Mouse (Mus musculus) gastrocnemius, postnatal 10 days (tissue): Measurements from ENCODE around the gene Btf3. TPM values are rescaled to one million over a fixed set of nuclear protein-coding genes. Genes with fewer than 3 reads are reported as not detected.

Source experiments
- DNase-seq: peaks from one replicate; pipeline ENCODE4 v3.0.0; 2021; ENCODE audit warnings: mixed read lengths
- total RNA-seq, 2 experiments: library from RNA; stranded (reverse); gene quantifications; 2 replicates each; pipeline ENCODE4 v1.2.3; 2021

Gene Btf3
- total RNA-seq, 2 experiments from 2014 or later: 311 to 330 TPM

DNA sequence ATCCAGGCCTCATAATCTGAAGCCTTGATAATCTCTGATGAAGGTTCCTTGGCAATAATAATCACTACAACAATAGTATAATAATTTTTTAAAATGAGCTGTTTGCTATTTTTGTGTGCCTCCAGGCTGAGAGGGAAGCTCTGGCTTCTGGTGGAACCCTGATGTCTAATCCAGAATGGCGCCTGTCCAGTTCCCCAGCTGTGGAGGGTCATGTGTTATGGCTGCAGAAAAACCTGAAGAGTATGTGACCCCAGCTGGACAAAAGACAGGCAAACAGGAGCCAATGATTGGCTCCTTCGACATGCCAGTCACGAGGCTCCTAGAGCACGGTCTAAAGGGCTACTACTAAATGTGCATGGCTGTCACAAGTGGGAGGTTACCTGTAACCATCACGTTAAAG lies 23.7 kb upstream of the Btf3 start:
- peak; percentile 60 for DNase-seq

DNA sequence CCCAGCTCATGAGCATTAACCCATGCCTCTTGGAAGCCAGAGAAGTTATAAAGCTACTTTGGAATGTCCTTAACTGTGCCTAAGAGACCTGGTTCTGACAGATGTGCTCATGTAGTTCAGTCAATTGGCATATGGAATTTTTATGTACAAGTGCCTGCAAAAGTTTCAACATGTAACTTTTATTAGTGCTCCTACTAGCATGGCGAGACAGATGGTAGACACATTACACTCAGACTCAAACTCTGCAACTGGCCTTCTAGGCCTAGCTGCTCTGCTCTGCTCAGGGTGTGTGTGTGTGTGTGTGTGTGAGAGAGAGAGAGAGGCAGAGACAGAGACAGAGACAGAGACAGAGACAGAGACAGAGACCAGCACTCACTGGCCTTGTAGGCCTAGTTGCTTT lies 19.4 kb upstream of the Btf3 start:
- no peak for DNase-seq

DNA sequence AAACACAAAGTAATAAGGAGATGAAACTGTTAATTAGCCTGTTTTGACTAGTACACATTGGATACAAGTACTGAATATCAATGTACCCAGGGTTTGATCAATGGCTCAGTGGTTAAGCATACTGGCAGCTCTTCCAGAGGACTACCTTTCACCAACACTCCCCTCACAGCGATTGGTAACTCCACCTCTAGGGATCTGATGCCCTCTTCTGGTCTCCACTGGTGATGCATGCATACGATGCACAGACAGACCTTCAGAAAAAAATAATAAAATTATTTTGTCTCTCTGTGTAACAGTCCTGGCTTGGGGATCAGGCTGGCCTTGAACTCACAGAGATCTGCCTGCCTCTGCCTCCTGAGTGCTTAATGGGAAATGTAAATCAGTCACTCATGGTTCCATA lies 15.3 kb upstream of the Btf3 start:
- no peak for DNase-seq

DNA sequence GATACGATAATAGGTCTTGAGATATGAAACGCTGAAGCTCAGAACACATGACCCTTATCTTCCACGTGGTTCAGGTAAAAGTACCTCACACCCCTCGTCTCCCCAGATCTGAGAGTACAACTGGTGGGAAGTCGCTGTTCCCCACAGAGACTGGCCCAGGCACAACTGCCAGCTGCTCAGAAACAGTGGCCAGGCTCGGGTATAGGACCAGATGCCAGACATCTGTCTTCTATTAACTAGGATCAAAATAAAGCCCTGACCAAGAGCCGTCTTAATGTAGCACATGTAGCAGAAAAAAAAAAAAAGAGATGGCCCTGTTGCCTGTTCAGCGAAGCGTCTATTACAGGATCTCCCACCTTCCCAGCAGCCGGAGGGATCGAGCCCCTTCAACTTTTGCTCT lies 8.2 kb upstream of the Btf3 start:
- no peak for DNase-seq

DNA sequence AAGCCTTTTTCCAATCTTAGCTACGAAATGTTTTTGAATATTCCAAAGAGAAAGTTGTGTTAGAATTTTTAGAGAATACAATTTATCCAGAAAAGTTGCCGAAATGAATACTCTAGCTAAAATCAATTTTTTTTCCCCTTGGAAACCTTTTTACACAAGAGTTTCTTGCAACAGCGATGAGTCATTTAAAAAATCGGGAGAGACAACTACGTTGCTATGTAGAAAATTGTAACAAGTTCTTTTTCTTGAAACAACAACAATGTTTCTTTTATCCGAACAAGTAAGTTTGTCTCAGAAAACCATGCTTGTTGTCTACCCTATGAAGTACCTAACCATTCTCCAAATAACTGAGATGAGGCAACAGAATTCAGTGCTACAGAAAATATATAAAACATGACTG lies 1.1 kb upstream of the Btf3 start:
- no peak for DNase-seq

DNA sequence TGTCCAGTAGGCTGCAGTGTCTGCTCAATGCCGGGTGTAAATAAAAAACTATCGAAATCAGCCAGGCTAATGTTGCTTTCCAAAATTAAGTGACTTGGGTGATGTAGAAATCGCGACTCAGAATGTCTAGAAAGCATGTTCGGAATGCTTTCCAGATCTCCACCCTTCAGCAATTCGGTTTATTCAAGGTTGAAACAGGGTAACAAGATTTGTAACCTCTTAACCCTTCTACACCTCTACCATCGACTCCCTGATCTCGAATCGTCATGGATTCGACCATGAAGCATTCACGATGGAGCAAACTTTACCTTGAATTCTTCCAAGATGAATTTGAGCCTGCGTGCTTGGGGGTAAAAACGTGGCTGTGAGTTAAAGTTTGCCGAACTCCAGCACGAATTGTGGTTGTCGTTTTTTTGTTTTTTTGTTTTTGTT lies 456 bp upstream of the Btf3 start:
- no peak for DNase-seq

DNA sequence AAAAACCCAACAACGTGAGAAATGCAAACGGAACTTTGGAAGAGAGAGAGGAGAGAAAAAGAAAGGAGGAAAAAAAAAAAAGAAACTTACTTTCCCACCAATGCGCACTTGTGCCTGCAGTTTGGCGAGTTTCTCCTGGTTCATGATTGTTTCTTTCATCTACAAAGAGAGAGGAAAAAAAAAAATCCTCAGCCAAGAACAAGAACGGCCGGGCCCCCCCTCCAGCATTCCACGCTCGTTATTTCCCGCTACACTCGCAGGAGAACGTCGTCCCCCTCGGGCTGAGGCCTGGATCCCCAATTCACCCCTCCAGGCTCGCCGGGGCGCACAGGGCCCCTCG lies 696 bp downstream of the Btf3 start:
- no peak for DNase-seq

DNA sequence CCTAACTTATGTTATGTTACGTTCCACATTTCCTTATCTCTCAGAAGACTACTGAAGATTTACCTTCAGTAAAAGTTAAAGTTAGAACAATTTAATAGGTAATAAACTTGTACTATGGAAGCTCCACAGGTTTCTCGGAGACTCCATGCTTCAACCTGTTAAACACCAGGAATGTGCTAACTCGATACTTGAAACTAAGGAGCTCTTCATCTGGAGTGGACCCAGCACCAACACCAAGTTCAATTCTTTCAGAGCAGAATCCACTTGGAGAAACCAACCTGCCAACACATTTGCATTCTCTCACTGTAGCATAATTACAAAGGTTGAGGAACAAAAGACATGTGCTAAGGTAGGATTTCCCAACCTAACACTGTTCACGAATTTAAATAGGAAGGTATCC lies 1.7 kb downstream of the Btf3 start:
- DNase-seq: no peak

DNA sequence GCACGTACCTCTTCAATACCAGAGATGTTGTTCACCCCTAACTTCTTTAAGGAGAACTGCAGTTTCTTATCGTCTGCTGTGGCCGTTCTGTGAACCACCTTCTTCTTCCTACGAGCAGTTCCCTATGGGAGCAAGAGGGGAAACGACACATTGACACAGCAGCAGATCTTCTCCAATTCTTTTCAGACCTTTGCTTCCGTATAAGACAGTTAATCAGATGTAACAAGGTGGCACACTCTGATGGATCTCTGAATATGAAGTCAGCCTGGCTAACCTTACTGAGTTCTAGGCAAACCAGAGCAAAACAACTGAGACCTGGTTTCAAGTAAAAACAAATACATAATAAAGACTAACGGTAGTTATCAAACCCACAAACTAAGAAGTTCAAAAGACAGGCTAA lies 3.2 kb downstream of the Btf3 start:
- DNase-seq: no peak

DNA sequence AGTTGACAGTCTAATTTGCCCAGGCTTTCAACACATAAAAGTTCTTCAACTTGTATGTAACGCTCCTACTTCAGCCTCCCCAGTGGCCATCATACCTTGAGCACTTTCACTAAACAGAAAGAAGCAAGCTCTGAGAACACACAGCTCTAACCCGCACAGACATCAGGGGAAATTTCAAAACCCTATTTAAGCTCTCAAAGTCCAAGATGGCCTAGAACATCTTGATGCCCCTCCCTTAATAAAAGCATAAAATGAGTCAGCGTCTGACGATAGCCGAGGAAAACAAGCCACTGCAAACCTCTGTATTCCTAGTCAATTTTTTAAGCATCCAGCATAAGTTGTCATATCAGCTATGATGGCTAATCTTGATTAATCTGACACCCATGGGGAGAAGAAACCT lies 5.2 kb downstream of the Btf3 start:
- no peak for DNase-seq

DNA sequence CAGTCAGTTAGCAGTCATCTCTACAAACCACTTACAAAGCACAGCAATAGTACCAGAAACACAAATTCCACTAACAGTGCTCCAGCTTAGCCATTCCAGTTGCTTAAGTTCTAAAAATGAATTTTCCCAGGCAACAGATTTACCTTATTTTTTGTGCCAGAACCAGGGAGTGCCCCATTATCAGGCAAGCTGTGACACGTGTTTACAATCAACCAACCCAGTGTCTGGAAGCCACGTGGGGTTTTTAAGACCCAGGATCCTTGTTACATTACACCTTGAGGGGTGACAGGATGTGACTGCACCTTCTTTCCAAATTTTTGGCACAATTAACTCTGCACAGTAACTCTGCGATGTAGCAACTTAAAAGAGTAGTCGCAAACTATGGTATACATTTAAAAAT lies 8.1 kb downstream of the Btf3 start:
- DNase-seq: no peak

DNA sequence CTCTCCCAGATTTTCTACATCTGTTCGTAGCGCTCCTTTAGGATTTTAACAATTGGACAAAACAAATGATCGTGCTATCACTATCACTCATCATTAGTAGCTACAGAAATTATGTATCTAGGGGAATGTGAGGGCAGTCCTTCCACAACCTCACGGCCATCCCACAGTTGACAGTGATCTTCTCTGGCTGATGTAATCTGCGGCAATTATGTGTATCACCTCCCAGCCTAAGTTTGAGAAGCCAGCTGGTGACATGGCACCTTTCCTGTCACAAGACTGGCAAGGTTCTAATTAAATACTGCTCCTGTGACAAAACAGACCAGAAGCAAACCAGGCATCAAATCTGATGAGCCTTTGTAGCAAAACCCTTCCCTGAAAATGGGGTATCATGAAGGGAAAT lies 8.8 kb downstream of the Btf3 start:
- DNase-seq: no peak

DNA sequence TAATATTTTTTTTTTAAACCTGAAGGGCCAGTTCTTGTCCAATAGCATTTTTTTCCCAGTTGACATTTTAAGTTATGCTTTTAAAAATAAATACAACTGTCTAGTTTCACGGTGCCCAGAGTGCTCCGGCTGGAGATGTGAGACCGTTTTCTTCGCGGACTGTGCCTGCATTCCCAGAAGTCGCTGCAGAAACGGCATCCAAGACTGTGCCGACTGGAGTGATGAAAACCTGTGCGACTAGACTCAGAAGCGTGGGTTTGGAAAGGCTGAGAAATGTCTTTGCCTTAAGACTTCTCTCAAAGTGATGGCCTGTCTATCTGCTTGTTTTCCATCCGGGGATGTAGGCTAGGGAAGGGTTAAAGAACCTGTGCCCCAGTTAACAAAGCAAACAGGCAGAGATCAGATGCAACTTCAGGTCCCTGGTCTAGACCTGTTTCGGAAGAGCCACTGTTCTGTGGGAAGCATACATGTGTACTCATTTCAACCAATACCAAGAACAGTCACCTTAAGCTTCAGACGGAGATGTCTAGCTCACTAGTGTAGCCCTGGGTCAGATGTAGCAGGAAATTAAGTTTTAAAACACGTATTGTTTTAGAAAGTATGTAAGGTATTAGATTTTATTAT lies 9.8 kb downstream of the Btf3 start:
- DNase-seq: no peak

DNA sequence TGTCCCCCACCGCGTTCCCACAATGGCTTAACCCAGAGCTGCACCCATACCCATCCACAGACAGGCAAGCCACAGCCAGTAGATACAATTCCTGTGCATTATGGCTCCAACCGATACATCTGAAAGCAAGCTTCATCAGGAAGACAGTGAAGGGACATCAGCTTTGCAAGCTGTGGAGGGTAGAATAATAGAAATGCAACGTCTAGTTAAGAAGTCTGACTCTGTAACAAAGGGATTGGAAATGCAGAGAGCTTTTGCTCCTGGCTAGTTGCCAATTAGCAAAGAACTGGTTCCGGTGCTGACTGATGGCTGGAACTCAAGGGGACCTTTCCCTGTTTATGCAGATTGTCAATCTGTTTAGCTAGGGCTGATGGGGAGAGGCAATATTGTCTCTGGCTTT lies 10.4 kb downstream of the Btf3 start:
- no peak for DNase-seq

DNA sequence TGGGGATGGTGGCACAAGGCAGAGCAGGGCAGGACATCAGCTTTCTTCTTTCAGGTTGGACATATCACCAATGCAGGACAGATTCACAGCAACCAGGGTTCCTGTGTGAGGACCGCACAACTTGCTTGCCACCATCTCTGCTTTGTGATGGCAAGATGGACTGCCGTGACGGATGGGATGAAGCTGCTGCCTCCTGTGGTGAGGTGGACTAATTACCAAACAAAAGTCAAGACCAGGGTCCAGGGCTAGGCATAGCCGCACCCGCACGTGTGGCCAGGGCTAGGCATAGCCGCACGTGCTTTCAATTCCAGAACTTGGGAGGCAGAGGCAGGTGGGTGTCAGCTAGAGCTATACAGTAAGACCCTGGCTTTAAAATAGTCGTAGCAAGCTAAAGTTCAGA lies 11.5 kb downstream of the Btf3 start:
- DNase-seq: no peak

DNA sequence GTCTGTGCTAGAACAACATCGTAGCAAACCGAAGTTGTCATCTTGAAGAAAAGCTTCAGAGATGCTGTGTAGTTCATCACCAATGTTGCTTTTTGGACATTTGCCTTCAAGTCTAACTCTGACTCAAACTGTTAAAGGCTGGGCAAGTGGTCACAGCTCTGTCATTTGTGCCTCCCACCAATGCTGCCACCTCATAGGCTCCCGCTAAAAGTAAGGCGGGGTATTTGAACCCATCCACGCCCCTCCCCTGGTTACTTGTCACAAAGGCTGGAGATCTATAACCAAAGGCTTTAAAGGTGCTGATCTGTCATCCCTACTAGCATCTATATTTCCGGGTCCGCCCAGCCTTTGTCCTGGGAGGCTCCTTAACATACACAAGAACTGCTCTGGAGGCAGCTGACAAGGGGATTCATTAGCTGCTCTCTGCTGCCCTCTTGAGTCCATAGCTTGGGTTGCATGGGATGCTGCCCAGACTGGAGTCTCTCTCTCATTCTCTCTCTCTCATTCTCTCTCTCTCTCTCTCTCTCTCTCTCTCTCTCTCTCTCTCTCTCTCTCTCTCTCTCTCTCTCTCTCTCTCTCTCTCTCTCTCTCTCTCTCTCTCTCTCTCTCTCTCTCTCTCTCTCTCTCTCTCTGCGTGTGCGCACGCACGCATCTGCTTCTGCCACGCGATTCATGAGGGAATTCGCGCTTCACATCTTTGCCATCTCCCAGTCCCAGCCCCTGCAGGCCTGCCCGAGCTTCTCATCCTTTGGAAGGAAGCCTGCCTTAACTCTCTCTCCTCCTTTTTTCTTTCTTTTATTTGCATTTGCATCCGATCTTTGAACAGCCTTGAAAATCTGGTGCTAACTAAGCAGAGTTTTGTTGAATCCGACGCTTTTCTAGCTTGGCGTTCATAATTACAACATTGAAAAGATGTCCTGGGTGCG lies 17.7 kb downstream of the Btf3 start:
- peak; percentile 73 for DNase-seq

DNA sequence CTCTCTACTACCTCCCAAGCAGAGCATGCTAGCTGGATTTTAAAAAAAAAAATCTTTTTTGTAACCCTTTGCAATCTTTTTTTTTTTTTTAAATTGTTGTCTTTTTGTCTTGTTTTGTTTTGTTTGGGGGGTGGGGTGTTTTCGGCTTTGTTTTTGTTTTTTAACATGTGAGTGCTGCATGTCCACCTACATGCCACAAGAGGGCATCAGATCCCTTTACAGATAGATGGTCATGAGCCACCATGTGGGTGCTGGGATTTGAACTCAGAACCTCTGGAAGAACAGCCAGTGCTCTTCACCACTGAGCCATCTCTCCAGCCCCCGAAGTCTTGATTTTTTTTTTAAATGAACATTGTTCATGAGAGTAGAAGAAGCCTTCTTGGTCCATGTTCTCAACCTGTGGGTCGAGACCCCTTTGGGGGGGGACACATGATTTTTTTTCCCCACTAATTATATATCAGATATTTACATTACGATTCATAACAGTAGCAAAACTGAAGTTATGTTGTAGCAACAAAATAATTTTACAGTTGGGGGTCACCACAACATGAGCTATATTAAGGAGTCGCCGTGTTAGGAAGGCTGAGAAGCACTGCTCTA lies 18.8 kb downstream of the Btf3 start:
- DNase-seq: no peak

DNA sequence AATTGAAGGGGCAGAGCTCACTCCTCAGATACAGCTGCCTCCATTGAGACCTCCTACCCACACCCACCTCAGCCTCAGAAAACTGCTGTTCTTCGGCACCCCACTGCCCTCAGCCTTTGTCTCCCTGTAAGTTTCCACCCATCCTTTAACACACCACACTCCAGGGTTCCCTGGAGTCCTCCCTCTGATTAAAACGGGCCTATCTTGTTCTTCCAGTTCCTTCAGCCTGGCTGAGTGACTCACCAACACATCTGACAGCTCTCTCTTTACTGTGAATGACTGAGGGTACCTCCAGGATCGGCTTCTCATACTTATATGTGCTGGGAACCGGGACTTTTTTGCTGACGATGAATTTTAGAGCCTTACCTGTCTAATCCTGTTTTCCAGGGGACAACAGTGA lies 20.7 kb downstream of the Btf3 start:
- DNase-seq: no peak

DNA sequence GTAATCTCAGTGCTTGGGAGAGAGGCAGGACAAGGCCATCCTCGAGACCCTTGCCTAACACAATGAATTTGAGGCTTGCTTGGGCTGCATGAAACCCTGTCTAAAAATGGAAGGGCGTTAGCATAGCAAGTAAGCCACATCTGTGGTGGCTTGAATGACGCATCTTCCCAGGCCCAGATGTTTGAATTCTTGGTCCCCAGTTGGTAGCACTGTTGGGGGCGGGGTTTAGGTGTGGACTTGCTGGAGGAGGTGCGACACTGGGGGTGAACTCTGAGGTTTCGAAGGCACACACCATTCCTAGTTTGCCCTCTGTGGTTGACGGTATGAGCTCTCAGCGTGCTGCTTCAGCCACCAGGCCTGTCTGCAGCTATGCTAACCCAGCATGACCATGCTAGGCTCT lies 25.1 kb downstream of the Btf3 start:
- no peak for DNase-seq

DNA sequence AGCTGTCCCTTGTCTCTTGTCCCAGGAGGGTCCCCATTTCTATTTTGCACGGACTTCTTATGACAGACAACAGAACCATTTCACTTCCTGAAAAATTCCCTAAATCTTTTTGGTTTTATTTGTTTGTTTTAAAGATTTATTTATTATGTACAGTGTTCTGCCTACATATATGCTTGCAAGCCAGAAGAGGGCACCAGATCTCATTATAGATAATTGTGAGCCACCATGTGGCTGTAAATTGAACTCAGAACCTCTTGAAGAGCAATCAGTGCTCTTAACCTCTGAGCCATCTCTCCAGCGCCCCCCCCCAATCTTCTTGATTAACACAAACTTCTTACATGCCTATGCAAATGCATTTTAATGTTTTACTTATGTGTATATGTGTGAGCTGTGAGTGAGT lies 26.1 kb downstream of the Btf3 start:
- DNase-seq: no peak

DNA sequence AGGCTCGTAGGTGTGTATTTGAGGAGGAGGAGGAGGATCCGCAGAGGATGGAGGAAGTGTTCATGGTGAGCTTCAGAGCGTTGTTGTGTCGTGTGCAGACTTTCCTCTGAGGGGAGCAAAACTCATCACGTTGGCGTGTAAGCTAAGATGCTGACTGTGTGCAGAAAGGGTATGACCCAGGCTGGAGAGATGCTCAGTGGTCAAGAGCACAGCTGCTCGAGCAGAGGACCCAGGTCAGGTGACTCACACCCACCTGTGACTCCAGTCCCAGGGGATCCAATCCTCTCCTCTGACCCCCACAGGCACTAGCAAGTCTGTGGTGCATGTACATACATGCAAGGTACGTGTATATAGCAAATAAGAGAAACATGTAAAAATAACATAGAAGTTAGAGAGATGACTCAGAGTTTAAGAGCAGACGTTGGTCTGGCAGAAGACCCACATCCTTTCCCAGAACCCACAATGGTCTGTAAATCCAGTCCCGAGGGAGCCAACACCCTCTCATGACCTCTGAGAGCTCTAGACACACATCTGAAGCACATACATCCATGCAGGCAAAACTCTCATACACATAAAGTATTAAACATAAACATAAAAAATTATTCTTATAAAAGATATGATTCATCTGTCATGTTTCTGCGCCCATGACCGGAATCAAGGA lies 35.7 kb downstream of the Btf3 start:
- DNase-seq: no peak

DNA sequence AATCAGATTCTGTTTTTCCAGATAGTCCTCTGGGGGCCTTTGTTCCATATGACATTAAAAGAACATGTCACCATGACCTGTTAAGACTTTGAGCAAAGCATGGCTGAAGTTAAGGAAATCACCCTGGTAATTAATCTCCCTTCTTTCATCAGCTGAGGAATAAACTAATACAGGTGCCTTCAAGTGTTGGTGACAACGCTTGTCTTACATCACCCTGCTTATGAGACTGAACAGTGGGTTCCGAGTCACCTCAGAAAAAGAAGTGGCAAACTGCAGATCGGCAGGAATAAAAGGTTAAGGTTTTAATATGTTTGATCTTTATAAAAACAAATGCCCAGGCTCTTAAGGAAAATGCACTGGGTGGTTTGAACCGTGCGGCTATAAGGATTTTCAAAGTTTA lies 37.1 kb downstream of the Btf3 start, which contains the start of gene Gm21976:
Gene Gm21976 (plus strand): TSS at position 202 of the 400 bp plus-strand sequence.
- DNase-seq: no peak

DNA sequence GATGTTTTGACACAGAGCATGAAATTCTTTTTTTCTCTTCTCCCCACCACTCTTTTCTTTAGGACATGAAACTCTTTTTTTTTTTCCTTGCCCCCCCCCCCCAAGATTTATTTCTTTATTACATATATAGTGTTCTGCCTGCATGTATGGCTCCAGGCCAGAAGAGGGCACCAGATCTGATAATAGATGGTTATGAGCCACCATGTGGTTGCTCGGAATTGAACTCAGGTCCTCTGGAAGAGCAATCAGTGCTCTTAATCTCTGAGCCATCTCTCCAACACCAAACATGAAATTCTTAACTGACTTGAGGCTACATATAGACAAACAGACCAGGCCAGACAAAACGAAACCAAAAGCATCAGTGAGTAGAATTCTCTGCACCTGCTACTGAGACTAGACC lies 39.3 kb downstream of the Btf3 start:
- no peak for DNase-seq
